Mouse (Mus musculus) liver, adult (tissue): ENCODE measurements around the gene Otof.

Source experiments
- GATA4 ChIP-seq: IDR thresholded peaks from 2 replicates; pipeline ENCODE4 v1.6.1; 2014; ENCODE audit warnings: mild to moderate bottlenecking, low read length; ENCODE audit not compliant: insufficient replicate concordance

Otof gene

GRCm38 (mm10) chr5:30367405-30367804, 94.3 kb downstream of the Otof start:
- no peak for TF ChIP-seq GATA4

DNA sequence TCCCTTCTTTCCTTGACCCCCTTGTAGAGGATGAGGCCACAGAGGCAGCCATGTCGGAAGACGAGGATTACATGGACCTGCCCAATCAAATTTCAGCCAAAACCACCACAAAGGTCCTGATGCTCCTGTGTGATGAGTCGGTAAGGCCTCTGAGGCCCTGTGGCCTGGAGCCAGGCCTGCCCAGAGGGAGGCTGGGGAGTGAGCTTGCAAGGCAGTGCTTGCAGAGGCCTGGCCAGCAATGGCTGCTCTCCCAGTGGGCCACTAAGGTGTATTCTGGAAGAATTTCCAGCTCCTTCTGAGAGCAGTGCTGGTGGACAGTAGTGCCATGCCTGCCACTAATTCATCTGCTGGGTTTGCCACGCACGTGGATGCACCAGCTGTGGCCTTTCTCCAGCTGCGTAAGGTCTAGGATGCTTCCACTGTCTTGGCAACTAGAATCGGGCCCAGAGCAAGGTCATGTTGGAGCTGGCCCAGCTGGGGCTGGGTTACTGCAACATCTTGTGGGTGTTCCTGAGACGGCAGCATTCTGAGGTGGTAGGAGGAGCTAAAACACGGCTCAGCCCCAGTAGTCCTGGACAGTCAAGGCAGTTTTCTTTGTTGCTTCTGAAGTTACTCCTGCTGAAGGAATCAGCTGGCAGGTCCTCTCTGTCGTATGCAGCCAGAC, 103.2 kb downstream of the Otof start:
- no peak for TF ChIP-seq GATA4

DNA sequence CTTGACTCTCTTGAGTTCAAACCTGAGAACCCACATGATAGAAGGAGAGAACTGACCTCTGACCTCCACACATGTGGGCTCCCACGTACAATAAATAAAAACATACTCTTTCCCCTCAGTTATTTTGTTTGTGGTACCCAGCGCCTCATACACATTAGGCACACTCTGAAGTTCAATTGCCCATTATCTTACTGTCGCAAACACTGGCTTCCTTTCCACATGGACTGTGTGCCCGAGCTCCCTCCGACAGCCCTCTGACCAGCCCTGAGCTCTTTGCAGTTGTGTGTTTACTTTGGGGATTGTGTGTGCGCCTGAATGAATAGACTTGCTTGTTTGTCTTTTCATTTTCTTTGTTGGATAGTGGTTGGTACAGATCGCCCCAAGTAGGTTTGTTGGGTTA, 105.1 kb downstream of the Otof start:
- TF ChIP-seq GATA4 = no peak

DNA sequence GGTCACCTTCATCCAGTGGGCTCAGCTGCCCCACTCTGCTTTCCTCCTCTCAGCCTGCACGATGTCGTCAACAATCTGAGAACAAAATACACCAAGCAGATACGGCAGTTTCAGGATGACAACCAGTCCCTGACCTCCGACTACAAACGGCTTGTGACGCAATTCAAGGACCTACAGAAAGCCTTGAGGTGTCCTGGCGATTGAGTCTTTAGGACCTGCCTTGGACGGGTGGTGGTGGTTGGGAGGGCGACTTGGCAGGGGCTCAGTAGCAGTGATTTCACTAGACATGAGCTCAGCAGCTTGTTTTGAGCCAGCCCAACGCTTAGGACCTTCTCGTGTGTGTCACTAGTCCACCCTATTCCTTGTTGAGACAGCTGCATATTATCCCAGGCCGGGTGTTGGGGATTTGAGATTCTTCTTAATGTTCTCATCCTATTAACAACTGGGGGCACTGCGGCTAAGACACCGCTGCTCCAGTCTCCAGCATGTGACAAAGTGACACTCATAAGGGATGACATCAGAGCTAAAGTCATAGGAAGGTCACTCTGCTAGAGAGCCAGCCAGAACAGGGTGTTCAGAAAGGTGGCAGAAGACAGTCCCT, 106.1 kb downstream of the Otof start:
- TF ChIP-seq GATA4 = no peak

DNA sequence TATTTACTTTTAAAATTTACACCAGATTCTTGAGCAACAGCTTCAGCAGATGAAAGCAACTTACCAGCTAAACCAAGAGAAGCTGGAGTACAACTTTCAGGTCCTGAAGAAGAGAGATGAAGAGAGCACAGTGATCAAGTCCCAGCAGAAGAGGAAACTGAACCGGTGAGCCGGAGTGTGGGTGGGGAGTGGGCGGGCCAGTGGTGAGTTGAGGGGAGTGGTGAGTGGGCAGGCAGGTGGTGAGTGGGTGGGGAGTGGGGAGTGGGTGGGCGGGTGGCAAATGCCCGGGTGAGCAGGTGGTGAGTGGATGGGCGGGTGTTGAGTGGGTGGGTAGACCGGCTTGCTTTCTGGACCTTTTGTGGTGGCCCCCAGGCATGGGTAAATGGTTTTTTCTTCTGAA, 106.6 kb downstream of the Otof start:
- no peak for TF ChIP-seq GATA4

- TF ChIP-seq GATA4 = no peak
Observed at GRCm38 (mm10) chr5:30353605-30354004, 108.1 kb downstream of the Otof start.

DNA sequence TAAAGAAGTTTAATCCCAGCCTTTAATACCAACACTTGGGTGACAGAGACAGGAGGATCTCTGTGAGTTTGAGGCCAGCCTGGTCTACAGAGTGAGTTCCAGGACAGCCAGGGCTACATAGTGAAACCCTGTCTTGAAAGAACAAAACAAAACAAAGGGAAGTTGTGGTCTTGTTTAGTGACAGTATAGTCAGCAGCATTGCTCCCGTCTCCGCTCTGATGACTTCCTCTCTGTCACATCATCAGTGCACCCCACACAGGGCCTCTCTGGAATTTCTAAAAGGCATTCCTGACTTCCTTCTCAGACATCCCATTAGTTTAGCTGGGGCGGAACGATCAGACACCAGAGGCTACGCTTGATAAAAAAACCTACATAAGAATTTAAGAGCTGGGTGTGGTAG, 117.8 kb downstream of the Otof start:
- no peak for TF ChIP-seq GATA4

DNA sequence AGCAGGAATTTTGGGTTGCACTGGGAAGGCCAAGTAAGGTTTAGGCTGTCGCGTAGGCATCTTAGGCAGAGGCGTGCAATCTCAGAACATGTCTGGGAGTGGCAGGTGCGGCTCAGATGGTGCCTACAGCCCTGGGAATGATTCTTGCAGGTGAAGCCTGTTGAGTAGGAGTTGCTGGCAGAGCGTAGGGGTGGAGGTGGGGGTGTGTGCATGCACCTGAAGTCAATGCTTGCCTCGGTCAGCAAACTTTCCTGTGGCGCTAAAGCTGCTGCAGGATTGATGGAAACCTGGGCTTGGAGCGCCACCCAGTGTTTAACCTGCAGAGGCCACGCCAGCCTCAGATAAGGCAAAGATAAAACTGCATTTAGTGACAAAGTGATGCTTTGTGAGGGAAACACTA, 118.6 kb downstream of the Otof start:
- TF ChIP-seq GATA4 = peak; percentile 81; the same call in 1 of the 2 replicates

GRCm38 (mm10) chr5:30342601-30343015, 119.1 kb downstream of the Otof start:
- no peak for TF ChIP-seq GATA4

- no peak for TF ChIP-seq GATA4
Observed at GRCm38 (mm10) chr5:30341601-30342365, 119.9 kb downstream of the Otof start.

DNA sequence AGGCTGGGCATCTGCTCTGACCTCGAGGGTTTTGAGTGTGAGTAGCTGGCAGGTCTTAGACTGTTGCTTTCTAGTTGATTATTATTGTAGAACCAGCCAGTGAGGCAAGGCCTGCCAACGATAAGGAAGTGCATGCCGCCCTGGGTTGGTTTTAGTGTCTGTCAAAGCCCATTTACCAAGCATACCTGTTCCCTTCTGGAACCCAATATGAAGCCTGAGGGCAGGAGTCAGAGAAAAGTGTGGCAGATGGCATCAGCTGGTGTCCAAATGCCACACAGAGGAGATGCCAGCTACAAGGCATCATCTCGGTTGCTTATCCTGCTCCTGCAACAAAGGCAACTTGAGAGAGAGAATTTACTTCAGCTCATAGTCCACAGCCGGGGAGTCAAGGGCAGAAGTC, 120.9 kb downstream of the Otof start:
- TF ChIP-seq GATA4 = no peak
